Mouse (Mus musculus) liver, embryonic 14.5 days (tissue): Measurements from ENCODE around the gene Araf. TPM values are rescaled to one million over a fixed set of nuclear protein-coding genes. Genes with fewer than 3 reads are reported as not detected.

ENCODE experiments used
- ATAC-seq: fragments of 200-750 bp; cut with Nextera tagmentation; 2 replicates; pipeline ENCODE4 v1.8.0; 2017; ENCODE audit warnings: moderate number of reproducible peaks, mild to moderate bottlenecking, moderate library complexity; ENCODE audit not compliant: insufficient read depth
- DNase-seq, 3 experiments: peaks; one replicate each; pipeline ENCODE4 v3.0.0-alpha.2; 2012 to 2013; ENCODE audit warnings: low read depth in 3 of 3, low spot score in 3 of 3
- H3K27ac ChIP-seq: fragments of 300-500 bp; sonication (generic); 2 replicates; pipeline ENCODE4 v1.5.1; 2014; ENCODE audit warnings: moderate library complexity, mild to moderate bottlenecking, control low read depth, inconsistent platforms
- H3K27me3 ChIP-seq: fragments of 300-500 bp; sonication (generic); 2 replicates; pipeline ENCODE4 v1.6.1; 2014; ENCODE audit warnings: mild to moderate bottlenecking, low read length, moderate library complexity; ENCODE audit not compliant: control insufficient read depth, insufficient read depth
- H3K36me3 ChIP-seq: fragments of 300-500 bp; sonication (generic); replicated peaks from 2 replicates; pipeline ENCODE4 v1.6.1; 2014; ENCODE audit warnings: low read depth; ENCODE audit not compliant: control insufficient read depth, insufficient read depth
- H3K4me1 ChIP-seq, 2 experiments: fragments of 200-500 bp in 1 of 2; fragments of 300-500 bp in 1 of 2; sonication (generic) in 1 of 2; replicated peaks; 2 replicates each; pipeline ENCODE4 v1.6.1; 2012 to 2014; ENCODE audit warnings: antibody characterized with exemption in 1 of 2, inconsistent platforms in 1 of 2, low read length in 1 of 2; ENCODE audit not compliant: control insufficient read depth in 2 of 2, insufficient read depth in 2 of 2
- H3K4me2 ChIP-seq: fragments of 300-500 bp; sonication (generic); 2 replicates; pipeline ENCODE4 v1.6.1; 2014; ENCODE audit warnings: low read depth, mild to moderate bottlenecking, control low read depth, moderate library complexity
- H3K4me3 ChIP-seq, 2 experiments: fragments of 200-500 bp in 1 of 2; fragments of 300-500 bp in 1 of 2; sonication (generic) in 1 of 2; 2 replicates each; pipeline ENCODE4 v1.5.1; 2012 to 2014; ENCODE audit warnings: low read depth in 2 of 2, low read length in 2 of 2, mild to moderate bottlenecking in 2 of 2, control low read depth in 1 of 2, inconsistent platforms in 1 of 2, moderate library complexity in 1 of 2; ENCODE audit not compliant: insufficient read depth in 1 of 2
- H3K9ac ChIP-seq: fragments of 300-500 bp; sonication (generic); replicated peaks from 2 replicates; pipeline ENCODE4 v1.6.1; 2014; ENCODE audit warnings: mild to moderate bottlenecking, control low read depth, moderate library complexity
- H3K9me3 ChIP-seq: fragments of 300-500 bp; sonication (generic); 2 replicates; pipeline ENCODE4 v1.6.1; 2016; ENCODE audit warnings: low read length, mixed read lengths; ENCODE audit not compliant: control insufficient read depth
- CTCF ChIP-seq: IDR thresholded peaks from 2 replicates; pipeline ENCODE4 v1.5.1; 2016; ENCODE audit warnings: antibody characterized with exemption, low read depth, control low read depth
- EP300 ChIP-seq: IDR thresholded peaks from 2 replicates; pipeline ENCODE4 v1.6.1; 2016; ENCODE audit warnings: antibody characterized with exemption, low read depth
- WGBS: fragments of 180-500 bp; shearing (Covaris S2); extraction: QIAGEN DNeasy Blood & Tissue Kit; methylation state at CpG from one replicate; pipeline ENCODE4 v1.1.7; 2014; ENCODE audit not compliant: insufficient replicate concordance; 5-methylcytosine and 5-hydroxymethylcytosine counted together
- microRNA-seq: library from miRNA; unstranded; fragments of <30 nt; microRNA quantifications from one replicate; pipeline ENCODE4, GENCODE M21; 2016
- polyA plus RNA-seq, 2 experiments: library from polyadenylated mRNA; depleted of rRNA in 1 of 2; stranded (reverse) in 1 of 2; unstranded in 1 of 2; fragments of >200 nt; fragmentation: Nextera tagmentation in 1 of 2; extraction: Ambion mirVana in 1 of 2; gene quantifications; 2 replicates each; pipeline versions ENCODE4 v1.2.1 to v1.2.3; 2012 to 2014

The Araf gene
- polyA plus RNA-seq, 2 experiments = 33.3 to 38.3 TPM

- 26% methylated on average over 11 of the region's 11 CpGs for WGBS
- no peak for DNase-seq
- H3K4me1 ChIP-seq = no peaks in the 10 kb centered on the region
These were observed 75.4 kb downstream of the Araf start for GRCm38 (mm10) chrX:20872928-20873500.

GRCm38 (mm10) chrX:20875241-20875640 lies 77.6 kb downstream of the Araf start:
- Histone ChIP-seq H3K9me3 (no peaks in the 10 kb centered on the region), H3K36me3 (no peaks in the 10 kb centered on the region), H3K4me1 (no peaks in the 10 kb centered on the region), H3K4me3 (no peak overlapping the region), H3K27me3 (no peaks in the 10 kb centered on the region), H3K9ac (no peak overlapping the region), H3K4me2 (no peak overlapping the region), H3K27ac (no peak overlapping the region)
- no peak for TF ChIP-seq EP300
- DNase-seq (no peak), ATAC-seq (no peak)
- WGBS = 53% methylated on average over 3 of the region's 3 CpGs

More at GRCm38 (mm10) chrX:20872928-20873500, 75.4 kb downstream of the Araf start:
- H3K27me3 ChIP-seq = no peaks in the 10 kb centered on the region
- H3K9me3 ChIP-seq = no peaks in the 10 kb centered on the region
- H3K36me3 ChIP-seq = no peaks in the 10 kb centered on the region
- no peak overlapping the region for H3K27ac ChIP-seq
- no peak for ATAC-seq
- no peak overlapping the region for H3K9ac ChIP-seq
- H3K4me2 ChIP-seq = no peak overlapping the region
- TF ChIP-seq EP300 (no peak), CTCF (no peak)
- no peak overlapping the region for H3K4me3 ChIP-seq

DNA sequence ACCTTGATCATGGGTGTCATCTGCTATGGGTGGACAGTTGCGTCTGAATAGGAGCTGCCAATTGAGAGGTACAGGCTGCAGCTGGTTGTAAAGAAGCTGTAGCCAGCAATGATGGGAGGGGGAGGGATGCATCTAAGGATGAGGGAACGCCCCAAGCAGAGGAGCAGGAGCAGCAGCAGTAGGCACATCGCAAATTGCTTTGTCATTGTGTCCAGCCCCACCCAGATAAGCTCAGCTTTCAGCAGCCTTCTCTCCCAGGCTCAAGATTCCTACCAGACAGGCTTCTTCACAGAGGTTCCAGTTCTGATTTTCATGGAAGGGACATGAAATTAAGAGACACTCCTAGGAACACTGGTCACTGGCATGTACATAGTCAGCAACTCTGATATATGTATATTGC lies 112.5 kb downstream of the Araf start:
- H3K9ac ChIP-seq = no peak overlapping the region
- ATAC-seq = peak; percentile 71; the same call in 1 of the 2 replicates
- H3K27ac ChIP-seq = no peak overlapping the region
- WGBS = 24% methylated on average over 3 of the region's 3 CpGs
- H3K27me3 ChIP-seq = no peaks in the 10 kb centered on the region
- peak in 1 of 3 experiments; percentile 31 for DNase-seq
- no peaks in the 10 kb centered on the region for H3K36me3 ChIP-seq
- H3K4me3 ChIP-seq = no peak overlapping the region
- no peak for TF ChIP-seq CTCF
- TF ChIP-seq EP300 = no peak
- peaks cover 0 to 7% of the 10 kb centered on the region in 2 experiments; a peak in 3 of 4 replicates for H3K4me1 ChIP-seq
- H3K9me3 ChIP-seq = no peaks in the 10 kb centered on the region
- H3K4me2 ChIP-seq = no peak overlapping the region

Small RNA genes lying within 50 kb of the gene (microRNA-seq; reads per million reads assigned to microRNA genes)
- gene Gm24824 (not detected), gene Mir5617 (not detected)

Other genes with a start within 250 kb of the Araf start
- gene Rgn, start 248.0 kb upstream of the Araf start, polyA plus RNA-seq (2012; rRNA removed) = 47.6 and 79.6 TPM in 2 replicates
- 162 and 170 TPM in 2 replicates for gene Rgn, start 248.0 kb upstream of the Araf start, polyA plus RNA-seq (2014; fragmentation: Nextera tagmentation; extraction: Ambion mirVana)
- gene Rbm10, start 180.3 kb upstream of the Araf start, polyA plus RNA-seq (2012; rRNA removed) = 22.7 and 25.8 TPM in 2 replicates
- gene Rbm10, start 180.3 kb upstream of the Araf start, polyA plus RNA-seq (2014; fragmentation: Nextera tagmentation; extraction: Ambion mirVana) = 23.2 and 26.4 TPM in 2 replicates
- gene Ndufb11, start 180.2 kb upstream of the Araf start, polyA plus RNA-seq (2012; rRNA removed) = 76.0 and 95.3 TPM in 2 replicates
- gene Ndufb11, start 180.2 kb upstream of the Araf start, polyA plus RNA-seq (2014; fragmentation: Nextera tagmentation; extraction: Ambion mirVana) = 192 and 199 TPM in 2 replicates
- 93.8 and 94.4 TPM in 2 replicates for gene Uba1, start 139.5 kb upstream of the Araf start, polyA plus RNA-seq (2012; rRNA removed)
- gene Uba1, start 139.5 kb upstream of the Araf start, polyA plus RNA-seq (2014; fragmentation: Nextera tagmentation; extraction: Ambion mirVana) = 70.7 and 73.6 TPM in 2 replicates
- gene Cdk16, start 109.9 kb upstream of the Araf start, polyA plus RNA-seq (2012; rRNA removed) = 45.5 and 47.9 TPM in 2 replicates
- gene Cdk16, start 109.9 kb upstream of the Araf start, polyA plus RNA-seq (2014; fragmentation: Nextera tagmentation; extraction: Ambion mirVana) = 18.1 and 22.2 TPM in 2 replicates
- gene Usp11, start 93.9 kb upstream of the Araf start, polyA plus RNA-seq (2012; rRNA removed) = 5.9 and 6.3 TPM in 2 replicates
- gene Usp11, start 93.9 kb upstream of the Araf start, polyA plus RNA-seq (2014; fragmentation: Nextera tagmentation; extraction: Ambion mirVana) = 4.8 and 5.6 TPM in 2 replicates
- gene Timp1, start 72.4 kb downstream of the Araf start, polyA plus RNA-seq (2012; rRNA removed) = 1.6 and 1.7 TPM in 2 replicates
- 2.0 and 2.8 TPM in 2 replicates for gene Timp1, start 72.4 kb downstream of the Araf start, polyA plus RNA-seq (2014; fragmentation: Nextera tagmentation; extraction: Ambion mirVana)
- 0.02 and 0.08 TPM in 2 replicates for gene Syn1, start 123.2 kb downstream of the Araf start, polyA plus RNA-seq (2012; rRNA removed)
- 0.05 and 0.06 TPM in 2 replicates for gene Syn1, start 123.2 kb downstream of the Araf start, polyA plus RNA-seq (2014; fragmentation: Nextera tagmentation; extraction: Ambion mirVana)
- gene Cfp, start 133.7 kb downstream of the Araf start, polyA plus RNA-seq (2012; rRNA removed) = 16.9 and 19.9 TPM in 2 replicates
- gene Cfp, start 133.7 kb downstream of the Araf start, polyA plus RNA-seq (2014; fragmentation: Nextera tagmentation; extraction: Ambion mirVana) = 20.6 and 22.7 TPM in 2 replicates
- gene Elk1, start 152.8 kb downstream of the Araf start, polyA plus RNA-seq (2012; rRNA removed) = 1.9 and 2.3 TPM in 2 replicates
- gene Elk1, start 152.8 kb downstream of the Araf start, polyA plus RNA-seq (2014; fragmentation: Nextera tagmentation; extraction: Ambion mirVana) = 0.87 and 1.0 TPM in 2 replicates
- 12.3 and 13.9 TPM in 2 replicates for gene Uxt, start 164.2 kb downstream of the Araf start, polyA plus RNA-seq (2012; rRNA removed)
- 46.6 and 46.7 TPM in 2 replicates for gene Uxt, start 164.2 kb downstream of the Araf start, polyA plus RNA-seq (2014; fragmentation: Nextera tagmentation; extraction: Ambion mirVana)